Comparison of ENCODE assay signal across 9 mouse cellular contexts in the genomic region with DNA sequence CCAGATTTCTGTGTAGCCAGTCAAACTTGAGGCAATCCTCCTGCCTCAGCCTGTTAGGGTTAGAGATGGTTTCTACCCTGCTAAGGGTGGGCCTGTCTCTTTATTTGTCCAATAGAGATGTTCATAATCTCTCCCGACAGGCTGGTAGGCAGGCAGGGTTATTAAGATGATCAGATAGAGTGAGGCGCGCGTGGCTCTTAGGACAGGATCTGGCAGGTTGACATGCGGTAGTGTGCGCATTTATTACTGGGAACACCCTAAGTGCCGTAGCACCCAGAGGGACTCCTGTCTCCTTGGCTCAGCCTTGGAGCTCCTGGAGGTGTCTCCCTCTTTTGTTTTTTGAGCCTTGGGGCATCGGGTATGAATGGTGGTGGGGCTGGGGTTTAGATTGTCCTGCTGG.
"Had no signal": no experiment of that assay in that cellular context is flagged by ENCODE, and none has a peak within 500 bp of the region (broad histone marks: within the 10 kb centered on the region; RNA-seq: fewer than 3 reads in every experiment).

No protein-coding gene starts in this region.

- H3K9ac ChIP-seq: kidney, embryonic 15.5 days; limb, embryonic 15.5 days; lung, embryonic 14.5 days; neural tube, embryonic 12.5 days had no signal

- H3K27ac ChIP-seq: kidney, embryonic 15.5 days; limb, embryonic 15.5 days; neural tube, embryonic 12.5 days; stomach, postnatal 0 days had no signal

- DNase-seq: kidney, adult 11 months; lung, postnatal 10 days; lung, postnatal 4 days had no signal

- H3K9me3 ChIP-seq: kidney, embryonic 15.5 days; limb, embryonic 15.5 days; megakaryocyte, embryonic 14.5 days; neural tube, embryonic 12.5 days had no signal

- H3K27me3 ChIP-seq: kidney, embryonic 15.5 days; limb, embryonic 15.5 days; megakaryocyte, embryonic 14.5 days; neural tube, embryonic 12.5 days had no signal

- H3K4me2 ChIP-seq: kidney, embryonic 15.5 days; limb, embryonic 15.5 days; lung, embryonic 14.5 days; neural tube, embryonic 12.5 days had no signal

- H3K4me3 ChIP-seq: kidney, embryonic 15.5 days; limb, embryonic 15.5 days; megakaryocyte, embryonic 14.5 days; neural tube, embryonic 12.5 days had no signal
